Mouse (Mus musculus) thymus, postnatal 10 days (tissue): ENCODE data around the gene Arhgap29.

Experiments used
- DNase-seq, 2 experiments: peaks; one replicate each; pipeline ENCODE4 v3.0.0; 2021; ENCODE audit warnings: low spot score in 2 of 2

Arhgap29 gene

DNA sequence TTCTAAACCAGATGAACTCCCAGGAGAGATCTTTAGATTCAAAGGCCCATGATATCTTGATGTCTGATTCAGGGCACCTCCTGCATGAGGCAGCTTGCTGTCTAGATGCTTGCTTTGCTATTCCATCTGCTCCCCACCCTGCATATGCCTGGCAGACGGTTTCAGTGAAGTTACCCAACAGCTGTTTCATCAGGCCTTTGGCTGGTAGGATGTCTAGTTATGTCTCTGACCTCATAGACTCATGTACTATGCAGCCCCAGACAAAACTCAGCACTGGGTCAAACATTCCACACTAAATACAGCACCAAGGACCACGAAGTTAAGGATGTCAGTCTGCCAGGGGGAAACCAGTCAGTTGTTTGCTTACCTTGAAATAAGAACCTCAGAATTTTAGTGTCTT lies 6.4 kb upstream of the Arhgap29 start:
- DNase-seq = no peak

GRCm38 (mm10) chr3:121946765-121947164 lies 5.6 kb upstream of the Arhgap29 start:
- DNase-seq = no peak

GRCm38 (mm10) chr3:121950139-121950538 lies 2.2 kb upstream of the Arhgap29 start:
- DNase-seq = no peak

- no peak for DNase-seq
Observed at GRCm38 (mm10) chr3:121951116-121951515, 1.2 kb upstream of the Arhgap29 start.

- peak; percentile 35 to 39 for DNase-seq
Observed at GRCm38 (mm10) chr3:121953049-121953432, 700 bp downstream of the Arhgap29 start.

GRCm38 (mm10) chr3:121953433-121954161 lies 1.3 kb downstream of the Arhgap29 start:
- DNase-seq = no peak

DNA sequence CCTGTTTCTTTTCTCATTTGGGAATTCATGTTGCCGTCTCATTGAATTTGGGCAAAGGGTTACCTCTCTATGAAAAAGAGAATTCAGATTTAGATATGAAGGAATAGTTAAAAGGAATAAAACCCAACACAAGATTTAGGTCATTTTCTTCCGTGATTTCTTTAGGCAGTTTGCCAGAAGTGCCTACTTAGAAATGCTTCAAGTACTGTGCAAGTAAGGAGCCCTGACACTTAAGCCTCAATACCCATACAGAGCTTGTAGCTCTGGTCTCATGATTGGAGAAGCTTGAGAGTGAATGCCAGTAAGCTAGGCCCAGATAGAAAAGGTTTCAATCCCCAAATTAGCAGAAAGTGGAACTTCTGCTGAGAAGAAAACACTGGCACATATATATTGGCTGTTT lies 2.1 kb downstream of the Arhgap29 start:
- DNase-seq = no peak

GRCm38 (mm10) chr3:121955527-121955926 lies 3.2 kb downstream of the Arhgap29 start:
- DNase-seq = no peak

DNA sequence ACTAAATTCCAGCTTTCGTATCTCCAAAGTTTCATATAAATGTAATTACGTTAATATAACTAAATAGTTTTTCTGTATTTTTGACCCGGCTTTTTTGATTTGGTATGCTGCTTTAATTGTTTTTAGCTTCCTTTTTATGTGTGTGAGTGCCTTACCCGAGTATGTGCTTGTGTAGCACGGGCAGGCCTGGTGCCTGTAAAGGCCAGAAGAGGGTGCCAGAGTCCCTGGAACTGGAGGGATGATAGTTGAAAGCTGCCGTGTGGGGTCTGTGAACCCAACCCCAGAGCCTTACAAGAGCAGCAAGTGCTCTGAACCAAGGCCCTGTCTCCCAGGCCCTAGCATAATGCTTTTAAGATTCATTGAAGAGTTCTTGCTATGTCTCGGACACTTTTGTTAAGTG lies 4.4 kb downstream of the Arhgap29 start:
- DNase-seq = no peak

GRCm38 (mm10) chr3:121957606-121958344 lies 5.4 kb downstream of the Arhgap29 start:
- no peak for DNase-seq

GRCm38 (mm10) chr3:121964173-121964572 lies 11.8 kb downstream of the Arhgap29 start:
- peak in 1 of 2 experiments; percentile 30 for DNase-seq

DNA sequence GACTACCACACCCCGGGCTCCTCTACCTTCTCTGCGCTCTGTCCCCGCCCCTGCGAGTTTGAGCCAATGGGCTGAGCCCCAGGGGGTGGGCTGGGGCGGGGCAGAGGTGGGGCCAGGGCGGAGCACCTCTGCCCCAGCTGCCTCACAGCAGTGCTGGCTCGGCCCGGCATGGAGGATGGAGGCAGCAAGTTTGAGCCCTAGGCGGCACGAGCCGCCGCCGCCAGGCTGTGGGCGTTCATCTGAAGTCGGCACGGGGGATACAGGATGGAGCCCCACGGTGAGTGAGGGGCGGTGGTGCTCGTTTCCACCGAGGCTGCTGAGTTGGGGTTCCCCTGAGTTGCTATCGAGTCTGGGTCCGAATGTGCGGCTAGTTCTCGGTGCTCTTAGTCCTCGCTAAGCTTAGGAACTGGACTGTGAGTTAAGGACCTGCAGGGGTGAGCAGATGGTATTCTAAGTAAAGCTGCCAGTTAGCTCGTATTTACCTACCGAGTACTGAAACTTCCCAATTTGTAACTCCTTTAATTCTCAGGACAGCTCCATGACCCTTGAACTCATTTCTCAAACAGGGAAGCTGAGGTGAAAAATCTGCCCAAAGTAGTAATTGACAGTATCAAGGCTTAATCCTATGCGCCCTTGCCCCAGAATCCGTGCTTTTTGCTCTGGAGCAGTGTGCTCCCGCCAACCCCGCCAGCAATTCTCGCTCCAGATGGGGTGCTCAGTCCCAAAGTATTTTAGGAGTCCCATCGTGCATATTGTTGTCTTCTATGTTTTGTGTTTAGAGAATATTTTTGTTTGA lies 15.5 kb downstream of the Arhgap29 start:
- peak; percentile 79 to 83 for DNase-seq

- no peak for DNase-seq
Observed at GRCm38 (mm10) chr3:121968621-121969020, 16.3 kb downstream of the Arhgap29 start.

- no peak for DNase-seq
Observed at GRCm38 (mm10) chr3:121969451-121969850, 17.1 kb downstream of the Arhgap29 start.

- no peak for DNase-seq
Observed at GRCm38 (mm10) chr3:121973761-121974160, 21.4 kb downstream of the Arhgap29 start.

DNA sequence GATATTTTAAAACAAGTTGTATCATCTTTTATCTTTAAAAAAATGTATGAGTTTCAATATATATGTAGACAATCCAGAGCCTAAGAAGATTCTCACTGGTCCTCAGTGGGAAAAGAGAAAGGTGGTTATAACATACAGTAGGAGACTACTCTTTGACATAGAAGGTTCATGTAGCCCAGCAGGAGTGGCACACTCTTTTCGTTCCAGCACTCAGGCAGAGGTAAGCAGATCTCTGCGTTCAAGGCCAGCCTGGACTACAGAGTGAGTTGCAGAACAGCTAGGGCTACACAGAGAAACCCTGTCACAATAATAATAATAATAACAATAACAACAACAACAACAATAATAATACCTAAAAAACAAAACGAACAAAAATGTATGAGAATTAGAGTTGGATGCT lies 23.0 kb downstream of the Arhgap29 start:
- no peak for DNase-seq

DNA sequence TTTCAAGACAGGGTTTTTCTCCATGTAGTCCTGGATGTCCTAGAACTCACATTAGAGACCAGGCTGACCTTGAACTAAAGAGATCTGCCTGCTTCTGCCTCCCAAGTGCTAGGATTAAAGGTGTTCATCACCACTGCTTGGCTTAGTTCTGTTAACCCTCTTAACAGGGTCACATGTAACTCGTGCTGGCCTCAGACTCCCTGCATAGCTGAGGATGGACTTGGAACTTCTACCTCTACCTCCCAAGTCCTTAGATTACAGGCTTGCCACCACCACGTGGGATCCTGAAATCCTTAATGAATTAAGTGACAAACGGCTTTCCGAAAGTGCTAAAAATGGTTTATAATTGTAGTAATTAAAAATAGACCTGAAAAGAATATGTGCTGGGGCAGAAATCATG lies 29.0 kb downstream of the Arhgap29 start:
- no peak for DNase-seq

- no peak for DNase-seq
Observed at GRCm38 (mm10) chr3:121982450-121982849, 30.1 kb downstream of the Arhgap29 start.

DNA sequence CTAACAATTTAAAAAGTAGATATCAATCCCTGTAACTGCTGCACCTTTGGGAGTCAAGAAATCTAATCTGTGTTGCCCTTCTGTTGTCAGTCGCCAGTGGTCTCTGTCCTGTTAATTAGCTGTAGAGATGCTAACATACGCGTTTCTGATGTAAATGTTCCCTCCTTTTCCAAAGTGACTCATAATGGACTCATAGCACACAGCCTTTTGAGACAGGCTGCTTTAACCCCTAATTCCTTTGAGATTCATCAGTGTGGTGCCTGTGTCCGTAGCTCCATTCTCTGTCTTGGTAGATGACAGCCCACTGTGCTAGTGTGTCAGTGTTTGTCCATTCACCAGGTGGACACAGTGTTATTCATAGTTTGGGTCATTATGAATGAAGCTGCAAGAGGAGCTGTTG lies 42.8 kb downstream of the Arhgap29 start:
- DNase-seq = no peak

DNA sequence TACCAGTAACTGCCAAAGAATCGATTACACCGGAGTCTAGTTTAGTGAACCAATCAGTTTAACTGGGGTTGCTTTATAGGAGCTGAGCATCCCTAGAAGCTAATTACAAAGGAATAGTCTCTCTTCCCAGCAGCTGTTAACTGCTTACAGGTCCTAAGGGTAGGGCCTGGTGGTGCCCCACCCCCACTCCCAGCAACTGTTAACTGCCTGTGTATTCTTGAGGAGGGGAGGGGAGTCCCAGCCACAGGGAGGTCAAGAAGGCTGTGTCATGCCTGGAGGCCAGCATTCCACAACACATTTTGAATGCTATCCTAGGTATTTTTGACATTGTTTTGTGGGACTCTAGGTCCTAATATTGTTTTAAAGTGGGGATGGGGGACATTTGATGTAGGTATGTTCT lies 47.6 kb downstream of the Arhgap29 start:
- DNase-seq = no peak

GRCm38 (mm10) chr3:122001568-122001967 lies 49.2 kb downstream of the Arhgap29 start:
- DNase-seq = no peak

GRCm38 (mm10) chr3:122009818-122010217 lies 57.5 kb downstream of the Arhgap29 start:
- no peak for DNase-seq
